Mouse (Mus musculus): ENCODE results near the gene Igf1r. TPM values are rescaled to one million over a fixed set of nuclear protein-coding genes. Genes with fewer than 3 reads are reported as not detected.

Igf1r gene
- polyA plus RNA-seq, 1 experiment: 3.1 TPM

DNA sequence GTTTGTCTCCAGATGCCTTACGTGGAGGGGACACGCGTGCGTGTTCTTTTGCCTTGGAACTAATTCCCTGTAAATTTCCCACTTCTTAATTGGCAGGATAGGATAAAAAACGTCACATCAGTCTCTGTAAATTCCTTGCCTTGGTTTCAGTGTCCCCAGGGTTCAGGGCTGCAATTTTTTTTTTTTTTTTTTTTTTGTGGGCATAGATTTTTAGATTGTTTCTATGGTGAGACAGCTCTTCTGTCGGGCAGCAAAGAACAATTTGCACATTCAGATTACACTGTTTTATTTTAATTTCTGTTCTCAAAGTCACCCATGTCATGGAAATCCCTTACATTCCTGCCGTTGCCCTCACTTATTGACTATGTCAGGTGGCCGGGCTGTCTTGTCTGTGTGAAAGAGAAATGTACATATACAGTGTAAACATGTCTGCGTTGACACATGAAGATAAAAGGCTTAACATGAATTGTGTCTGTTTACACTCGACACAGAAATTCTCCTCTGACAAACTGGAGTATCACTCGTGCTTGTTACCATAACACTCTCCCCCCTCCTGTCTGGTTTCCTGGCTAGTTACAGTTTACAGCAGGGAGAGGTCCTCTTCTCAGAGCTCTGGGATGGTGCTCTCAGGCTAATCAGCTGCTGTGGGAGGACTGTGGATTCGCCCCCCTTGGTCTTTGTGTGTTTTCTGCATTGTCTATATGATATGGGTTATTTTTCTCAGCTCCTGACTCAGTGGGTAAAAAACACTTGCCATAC is 43.8 kb downstream of the Igf1r start:
- WGBS: 31% methylated on average over 12 of the region's 12 CpGs
- no peak for DNase-seq (ENCODE audit: low read depth, low spot score)

DNA sequence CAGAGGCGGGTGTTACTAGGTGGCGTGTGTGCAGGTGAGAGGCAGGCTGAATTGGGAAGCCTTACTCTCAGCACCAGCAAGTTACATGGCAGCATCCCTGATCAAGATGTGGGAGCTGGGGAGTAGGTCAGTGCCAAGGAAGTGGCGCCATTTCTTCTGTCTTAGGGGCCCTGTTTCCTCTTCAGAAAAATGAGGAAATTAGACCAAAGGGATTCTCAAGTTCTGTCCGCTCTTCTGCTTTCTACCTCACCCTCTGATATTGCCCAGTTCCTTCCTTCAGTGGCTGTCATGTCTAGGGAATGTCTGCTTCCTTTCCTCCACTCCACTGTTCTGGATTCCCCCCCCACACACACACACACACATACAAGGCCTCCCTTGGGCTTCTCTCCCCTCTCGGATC is 48.6 kb downstream of the Igf1r start:
- no peak for DNase-seq (ENCODE audit: low read depth, low spot score)
- 93% methylated on average over 5 of the region's 5 CpGs for WGBS

- 91% methylated on average over 7 of the region's 7 CpGs for whole genome bisulfite sequencing
- no peak for DNase-seq (ENCODE audit: low read depth, low spot score)
Observed at GRCm38 (mm10) chr7:68006074-68006473, 53.4 kb downstream of the Igf1r start.

DNA sequence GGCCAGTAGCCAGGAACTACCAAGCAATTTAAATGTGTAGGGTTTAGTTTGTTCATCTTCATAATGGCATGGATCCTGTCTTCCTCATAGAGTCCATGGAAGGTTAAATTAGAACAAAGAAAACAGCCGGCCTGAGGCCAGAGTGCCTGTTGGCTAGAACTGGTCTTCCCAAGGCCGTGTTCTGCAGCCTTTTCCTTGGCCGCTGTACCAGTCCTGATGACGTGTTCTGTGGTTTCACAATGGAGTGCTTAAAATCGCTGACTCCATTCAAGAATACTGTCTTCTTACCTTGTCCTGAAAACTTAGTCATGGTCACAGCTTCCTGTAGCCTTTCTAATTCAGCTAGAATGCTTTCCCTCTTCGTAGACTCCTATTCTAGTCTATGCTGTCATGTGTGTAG is 53.9 kb downstream of the Igf1r start:
- WGBS: 85% methylated on average over 6 of the region's 6 CpGs

DNA sequence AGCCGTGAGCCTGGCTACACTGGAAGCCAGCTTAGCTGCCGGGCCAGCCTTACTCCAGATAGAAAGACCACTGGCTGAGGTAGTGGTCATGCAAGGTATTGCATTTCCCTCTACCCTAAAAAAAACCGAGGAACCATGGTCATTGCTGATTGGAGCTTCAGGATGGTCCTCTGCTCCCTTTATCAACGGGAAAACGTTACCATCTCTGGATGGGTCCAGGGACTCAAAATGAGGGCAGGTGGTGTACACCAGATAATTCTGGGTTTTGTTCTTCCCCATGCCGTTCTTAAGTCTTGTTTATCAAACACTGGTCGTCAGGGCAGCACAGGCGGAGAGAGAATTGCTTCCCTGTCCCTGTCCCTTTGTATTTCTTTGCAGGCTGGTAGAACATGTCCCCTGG is 57.0 kb downstream of the Igf1r start:
- WGBS: 75% methylated on average over 8 of the region's 8 CpGs

More for the DNA sequence above, 53.9 kb downstream of the Igf1r start:
- DNase-seq (ENCODE audit: low read depth, low spot score): no peak

GRCm38 (mm10) chr7:68010168-68010567 is 57.5 kb downstream of the Igf1r start:
- no peak for DNase-seq (ENCODE audit: low read depth, low spot score)
- WGBS: 85% methylated on average over 7 of the region's 7 CpGs

More for the DNA sequence above, 57.0 kb downstream of the Igf1r start:
- no peak for DNase-seq (ENCODE audit: low read depth, low spot score)

- WGBS: 76% methylated on average over 3 of the region's 3 CpGs
- no peak for DNase-seq (ENCODE audit: low read depth, low spot score)
Observed at GRCm38 (mm10) chr7:68010802-68011201, 58.2 kb downstream of the Igf1r start.

DNA sequence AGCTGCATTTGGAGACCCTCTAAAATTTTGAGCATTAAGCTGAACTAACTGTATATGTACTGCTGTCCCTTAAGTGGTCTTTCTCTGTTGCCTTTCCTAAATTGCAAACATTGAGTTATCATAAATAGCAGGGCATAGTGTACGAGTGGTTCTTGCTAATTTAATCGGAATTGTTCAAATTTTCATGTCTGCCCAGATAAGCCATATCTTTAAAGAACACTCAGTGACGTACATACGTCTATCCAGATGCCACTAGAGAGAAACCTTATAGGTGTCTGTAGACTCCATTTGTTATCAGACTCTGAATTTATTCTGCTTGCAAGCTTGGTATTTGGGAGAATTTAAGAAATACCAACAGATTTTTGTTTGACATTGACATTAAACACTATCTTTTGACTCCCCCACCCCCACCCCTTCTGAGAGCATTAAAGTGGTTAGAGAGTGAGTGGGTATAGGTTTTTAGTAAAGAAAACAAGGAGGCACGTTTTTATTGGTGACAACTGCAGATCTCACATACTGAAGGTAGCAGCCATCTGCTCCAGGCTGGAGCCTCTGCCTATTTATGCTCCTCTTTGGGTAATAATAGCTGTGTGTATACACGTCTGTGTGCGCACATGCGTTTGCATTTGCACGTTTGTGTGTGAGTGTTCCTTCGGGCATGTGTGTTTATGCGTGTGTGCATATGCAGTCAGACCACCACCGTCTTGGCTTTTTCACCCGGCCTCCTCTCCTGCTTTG is 58.9 kb downstream of the Igf1r start:
- WGBS: 78% methylated on average over 13 of the region's 13 CpGs
- DNase-seq (ENCODE audit: low read depth, low spot score): no peak

DNA sequence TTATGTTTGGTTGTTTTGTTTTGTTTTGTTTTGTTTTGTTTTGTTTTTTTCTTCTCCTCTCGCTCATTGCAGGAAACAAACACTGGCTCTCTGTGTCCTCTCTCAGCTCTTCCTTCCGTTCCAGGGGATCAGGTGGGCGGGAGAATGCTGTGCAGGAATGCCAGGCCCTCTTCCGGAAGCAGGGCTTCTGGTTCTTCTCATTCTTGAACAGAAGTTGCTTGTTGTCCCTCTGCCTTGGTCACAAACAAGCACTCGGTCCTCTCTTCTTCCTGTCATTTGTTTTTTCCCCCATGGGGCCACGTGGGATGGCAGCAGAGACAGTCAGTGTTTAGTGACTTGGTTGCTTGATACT is 59.5 kb downstream of the Igf1r start:
- 52% methylated on average over 6 of the region's 6 CpGs for WGBS
- DNase-seq (ENCODE audit: low read depth, low spot score): no peak

GRCm38 (mm10) chr7:68014495-68014894 is 61.9 kb downstream of the Igf1r start:
- DNase-seq (ENCODE audit: low read depth, low spot score): no peak
- 89% methylated on average over 3 of the region's 3 CpGs for WGBS

DNA sequence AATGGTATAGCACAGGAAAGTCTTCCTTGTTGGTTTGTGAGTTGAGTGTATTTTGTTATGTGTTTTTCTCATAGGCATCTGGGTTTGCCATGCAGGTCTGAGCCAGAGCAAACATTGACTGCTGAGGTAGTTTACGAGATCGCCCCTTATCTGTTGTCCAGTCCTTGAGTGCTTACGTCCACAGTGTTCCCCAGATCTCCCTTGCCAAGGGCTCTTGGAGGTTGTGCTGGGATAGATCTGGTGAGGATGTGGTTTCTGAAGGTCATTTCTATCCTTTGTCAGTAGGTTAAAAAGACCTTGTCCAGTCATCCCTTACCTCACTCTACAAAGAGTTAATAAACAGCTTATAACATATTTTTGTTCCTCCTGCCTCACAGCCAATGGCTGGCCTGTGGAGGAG is 62.8 kb downstream of the Igf1r start:
- 88% methylated on average over 3 of the region's 3 CpGs for WGBS
- DNase-seq (ENCODE audit: low read depth, low spot score): no peak

GRCm38 (mm10) chr7:68018038-68018437 is 65.4 kb downstream of the Igf1r start:
- no peak for DNase-seq (ENCODE audit: low read depth, low spot score)
- WGBS: 77% methylated on average over 4 of the region's 4 CpGs

- 42% methylated on average over 2 of the region's 2 CpGs for WGBS
Observed at GRCm38 (mm10) chr7:68020556-68020955, 67.9 kb downstream of the Igf1r start.

GRCm38 (mm10) chr7:68021741-68022140 is 69.1 kb downstream of the Igf1r start:
- no peak for DNase-seq (ENCODE audit: low read depth, low spot score)
- WGBS: 30% methylated on average over 2 of the region's 2 CpGs

More at GRCm38 (mm10) chr7:68020556-68020955, 67.9 kb downstream of the Igf1r start:
- DNase-seq (ENCODE audit: low read depth, low spot score): no peak

DNA sequence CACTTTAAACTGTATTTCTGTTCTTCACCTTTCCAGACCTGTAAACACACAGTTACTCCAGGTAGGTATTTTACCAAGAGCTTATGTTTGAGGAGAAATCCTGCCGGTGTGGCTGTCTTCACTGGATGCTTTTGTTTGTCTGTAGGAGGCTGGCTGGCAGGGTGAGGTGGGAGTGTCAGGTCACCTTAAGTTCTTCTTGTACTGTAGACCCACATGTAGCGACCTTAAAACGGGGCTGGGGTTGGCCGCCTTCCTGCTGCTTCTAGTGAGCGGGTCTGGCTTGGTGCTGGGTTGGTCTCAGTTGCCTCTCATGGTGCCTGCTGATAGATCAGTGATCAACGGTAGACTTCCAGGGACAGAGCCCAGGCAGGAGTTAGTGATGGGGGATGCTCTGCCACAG is 69.6 kb downstream of the Igf1r start:
- no peak for DNase-seq (ENCODE audit: low read depth, low spot score)
- 78% methylated on average over 6 of the region's 6 CpGs for WGBS

DNA sequence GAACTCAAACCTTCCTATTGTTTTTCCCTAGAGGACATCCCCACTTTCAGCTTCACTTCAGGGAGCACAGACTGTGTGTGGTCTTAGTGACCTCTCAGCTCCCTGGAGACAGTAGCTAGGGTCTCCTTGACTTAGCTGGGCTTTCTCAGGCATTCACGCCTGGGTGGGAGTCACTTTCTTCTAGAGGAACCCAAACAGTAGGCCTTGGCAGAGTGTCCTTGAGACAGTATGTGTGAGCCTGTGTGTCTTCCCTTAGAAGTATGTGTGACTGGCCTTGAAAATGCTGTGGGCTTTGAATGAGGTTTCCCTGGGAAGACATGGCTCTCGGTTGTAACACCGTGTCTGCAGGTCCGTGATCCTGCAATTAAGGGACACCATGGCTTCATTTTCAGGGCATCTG is 71.3 kb downstream of the Igf1r start:
- 93% methylated on average over 4 of the region's 4 CpGs for WGBS
- no peak for DNase-seq (ENCODE audit: low read depth, low spot score)

DNA sequence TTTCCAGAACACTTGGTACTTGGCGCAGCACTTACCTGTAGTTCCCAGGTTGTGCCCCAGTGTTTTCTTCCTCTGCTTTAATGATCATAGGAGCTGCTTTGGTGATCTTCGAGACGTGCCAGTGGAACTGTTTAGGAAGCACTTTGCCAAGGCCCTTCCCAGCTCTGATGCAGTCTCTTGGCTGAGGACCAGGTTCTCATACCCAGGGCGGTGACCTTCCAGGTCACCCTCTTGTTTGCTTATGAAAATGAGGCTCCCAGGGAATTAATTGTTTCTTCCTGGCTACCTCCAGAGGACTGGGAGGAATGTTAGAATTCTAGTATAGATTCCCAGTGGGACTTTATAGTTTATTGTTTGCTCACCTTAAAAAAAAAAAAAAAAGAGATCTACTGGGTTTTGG is 72.0 kb downstream of the Igf1r start:
- no peak for DNase-seq (ENCODE audit: low read depth, low spot score)

GRCm38 (mm10) chr7:68025396-68025795 is 72.8 kb downstream of the Igf1r start:
- DNase-seq (ENCODE audit: low read depth, low spot score): no peak
- WGBS: 64% methylated on average over 3 of the region's 3 CpGs

More for the DNA sequence above, 72.0 kb downstream of the Igf1r start:
- 79% methylated on average over 4 of the region's 4 CpGs for WGBS

- no peak for DNase-seq (ENCODE audit: low read depth, low spot score)
- 80% methylated on average over 9 of the region's 9 CpGs for WGBS
Observed at GRCm38 (mm10) chr7:68026076-68026475, 73.4 kb downstream of the Igf1r start.

DNA sequence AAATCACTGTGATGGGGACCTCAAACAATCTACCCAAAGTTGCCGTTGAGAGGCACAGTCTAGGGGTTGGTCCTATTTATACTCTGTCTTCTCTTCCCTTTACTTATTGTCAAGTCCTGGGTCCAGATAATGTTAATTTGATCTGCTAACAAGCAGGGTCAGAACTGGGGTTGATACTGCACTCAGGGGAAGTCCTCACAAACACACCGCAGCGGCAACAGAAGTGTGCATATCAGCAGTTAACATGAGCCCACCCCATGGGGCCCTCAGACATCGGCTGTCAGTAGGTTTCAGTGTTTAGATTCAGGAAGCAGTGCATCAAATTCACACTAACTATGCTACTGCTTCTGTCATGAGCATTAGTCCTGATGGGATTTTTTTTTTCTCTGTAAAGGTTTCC is 75.5 kb downstream of the Igf1r start:
- no peak for DNase-seq (ENCODE audit: low read depth, low spot score)
- WGBS: 90% methylated on average over 4 of the region's 4 CpGs

DNA sequence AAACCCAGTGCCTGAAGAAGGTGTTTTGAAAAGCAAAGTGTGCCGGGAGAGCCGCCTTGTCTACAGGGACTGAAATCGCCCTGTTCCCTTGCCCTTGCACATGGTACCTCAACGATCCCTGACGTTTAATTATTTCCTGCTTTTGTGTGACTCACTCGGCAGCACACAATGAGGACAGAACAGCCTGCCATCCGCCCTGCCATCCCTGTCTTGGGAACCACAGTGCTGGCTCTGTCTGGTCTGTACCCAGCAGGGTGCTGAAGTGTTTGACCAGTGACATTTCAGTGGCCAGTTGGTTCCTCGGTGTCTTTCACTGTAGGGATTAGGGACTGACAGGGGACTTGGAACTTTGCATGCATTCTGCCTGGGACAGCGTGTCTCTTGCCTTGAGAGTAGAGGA is 78.2 kb downstream of the Igf1r start:
- no peak for DNase-seq (ENCODE audit: low read depth, low spot score)
- 43% methylated on average over 9 of the region's 9 CpGs for WGBS
